8 mouse cellular contexts compared by ENCODE assay signal in the genomic region with DNA sequence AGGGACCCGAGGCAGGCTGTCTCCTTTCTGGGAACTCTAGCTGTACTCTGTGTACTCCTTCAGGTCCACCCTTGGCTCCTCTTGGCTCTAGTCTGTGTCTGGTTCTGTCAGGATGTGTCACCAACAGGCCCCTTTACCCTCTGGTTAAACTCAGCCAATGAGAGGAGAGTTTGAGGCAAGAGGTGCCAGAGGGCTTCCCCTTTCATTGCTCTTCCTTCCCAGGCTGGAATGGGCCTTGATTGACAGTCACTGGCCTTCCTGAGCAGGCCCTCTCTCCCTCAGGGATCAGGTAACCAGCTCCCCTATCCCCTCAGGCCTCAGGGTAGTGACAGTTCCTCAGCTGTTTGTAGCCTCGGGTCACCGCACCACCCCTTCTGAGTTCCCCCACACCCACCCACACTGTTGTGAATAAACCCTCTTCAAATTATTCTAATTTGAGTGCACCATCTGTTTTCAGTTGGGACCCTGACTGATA. TPM values are rescaled to one million over a fixed set of nuclear protein-coding genes. Genes with fewer than 3 reads are reported as not detected.
DNase-seq lines count a peak whose midpoint lies in the region; ATAC-seq lines count a peak whose summit lies in the region.

No protein-coding gene starts in this region.

- 27% methylated on average over 3 of the region's 3 CpGs for WGBS in embryonic facial prominence, embryonic 10.5 days
- 32% methylated on average over 3 of the region's 3 CpGs for WGBS in hindbrain, embryonic 15.5 days
- 55% methylated on average over 3 of the region's 3 CpGs for WGBS in neural tube, embryonic 12.5 days

- peaks cover 15% of the 10 kb centered on the region for H3K4me1 ChIP-seq in embryonic facial prominence, embryonic 10.5 days
- peaks cover 12% of the 10 kb centered on the region for H3K4me1 ChIP-seq in hindbrain, embryonic 15.5 days (replicated peaks)
- peaks cover 14% of the 10 kb centered on the region for H3K4me1 ChIP-seq in neural tube, embryonic 12.5 days

- intact Hi-C loops in left cerebral cortex, postnatal 4 days (cut with DNase I): loop anchor here (10.0 kb wide), 2 partner anchors 152 to 412 kb away; no protein-coding TSS in a partner anchor
- intact Hi-C loops in left cerebral cortex, postnatal 14 days (cut with DNase I): loop anchor here (5.0 kb wide), 1 partner anchor 304 kb away; no protein-coding TSS in a partner anchor
- intact Hi-C loops in left cerebral cortex, postnatal 25 days (cut with DNase I): loop anchor here (5.0 kb wide), 1 partner anchor 81 kb away; no protein-coding TSS in a partner anchor

- H3K36me3 ChIP-seq in embryonic facial prominence, embryonic 10.5 days (replicated peaks): no peaks in the 10 kb centered on the region
- no peaks in the 10 kb centered on the region for H3K36me3 ChIP-seq in hindbrain, embryonic 15.5 days
- H3K36me3 ChIP-seq in neural tube, embryonic 12.5 days: no peaks in the 10 kb centered on the region

- no peak overlapping the region for H3K4me3 ChIP-seq in embryonic facial prominence, embryonic 10.5 days
- H3K4me3 ChIP-seq in hindbrain, embryonic 15.5 days: no peak overlapping the region
- H3K4me3 ChIP-seq in neural tube, embryonic 12.5 days: no peak overlapping the region

- H3K9ac ChIP-seq in hindbrain, embryonic 15.5 days: no peak overlapping the region
- no peak overlapping the region for H3K9ac ChIP-seq in neural tube, embryonic 12.5 days

- ATAC-seq in hindbrain, embryonic 15.5 days (ENCODE audit: low FRiP score, low read depth): peak; percentile 54; the same call in 1 of the 2 replicates
- ATAC-seq in neural tube, embryonic 12.5 days (ENCODE audit: low FRiP score, low read depth): no peak
- no peak for ATAC-seq in CD4-positive, CD25-positive, alpha-beta regulatory T cell, adult 4 months

- peak; percentile 13 for DNase-seq in left cerebral cortex, postnatal 4 days
- no peak for DNase-seq in left cerebral cortex, postnatal 14 days (ENCODE audit: low spot score in 2 of 2)
- DNase-seq in embryonic facial prominence, embryonic 10.5 days (ENCODE audit: low spot score): peak; percentile 60
- no peak for DNase-seq in layer of hippocampus, adult 9-11 months
- DNase-seq in left cerebral cortex, postnatal 25 days (ENCODE audit: low spot score in 2 of 2): no peak

- H3K9me3 ChIP-seq in embryonic facial prominence, embryonic 10.5 days: 0 out of 2 replicates have a peak, but pooled peaks cover 3% of the 10 kb centered on the region
- H3K9me3 ChIP-seq in hindbrain, embryonic 15.5 days: no peaks in the 10 kb centered on the region
- no peaks in the 10 kb centered on the region for H3K9me3 ChIP-seq in neural tube, embryonic 12.5 days

- no peaks in the 10 kb centered on the region for H3K27me3 ChIP-seq in embryonic facial prominence, embryonic 10.5 days (replicated peaks; ENCODE audit: low read depth, poor library complexity, severe bottlenecking)
- H3K27me3 ChIP-seq in hindbrain, embryonic 15.5 days: no peaks in the 10 kb centered on the region
- H3K27me3 ChIP-seq in neural tube, embryonic 12.5 days (replicated peaks): no peaks in the 10 kb centered on the region

- H3K4me2 ChIP-seq in hindbrain, embryonic 15.5 days: no peak overlapping the region
- no peak overlapping the region for H3K4me2 ChIP-seq in neural tube, embryonic 12.5 days (replicated peaks)

- H3K27ac ChIP-seq in embryonic facial prominence, embryonic 10.5 days (replicated peaks): peak overlapping the region; percentile 16
- peak overlapping the region; percentile 17; the same call in 1 of the 2 replicates for H3K27ac ChIP-seq in hindbrain, embryonic 15.5 days (replicated peaks)
- 0 out of 2 replicates have a peak overlapping the region, but pooled peaks have one; percentile 12 for H3K27ac ChIP-seq in neural tube, embryonic 12.5 days

RNA-seq across cellular contexts. Expression of a gene that starts 28.1 kb away (rescaled TPM):
- total RNA-seq in left cerebral cortex, postnatal 4 days (2021): 100 to 1,000 TPM; 133 to 141 TPM
- 100 to 1,000 TPM; 112 to 126 TPM for total RNA-seq in left cerebral cortex, postnatal 14 days (2021)
- 284 and 296 TPM in 2 replicates for polyA plus RNA-seq in embryonic facial prominence, embryonic 10.5 days (2016; fragmentation: Nextera tagmentation; extraction: Ambion mirVana)
- polyA plus RNA-seq in hindbrain, embryonic 15.5 days (2015; fragmentation: Nextera tagmentation; extraction: Ambion mirVana): 228 and 238 TPM in 2 replicates
- polyA plus RNA-seq in neural tube, embryonic 12.5 days (2016; fragmentation: Nextera tagmentation; extraction: Ambion mirVana): 336 and 342 TPM in 2 replicates
- 1,000 to 10,000 TPM; 1,309 to 1,442 TPM for polyA plus RNA-seq in CD4-positive, CD25-positive, alpha-beta regulatory T cell, adult 4 months (2017; shearing (Covaris generic))
- 100 to 1,000 TPM; 115 to 138 TPM for total RNA-seq in left cerebral cortex, postnatal 25 days (2021)

RNA-seq across cellular contexts. Expression of a gene that starts 40.8 kb away (rescaled TPM):
- 100 to 1,000 TPM; 164 to 166 TPM for total RNA-seq in left cerebral cortex, postnatal 4 days (2021)
- 10 to 100 TPM; 88.9 to 90.4 TPM for total RNA-seq in left cerebral cortex, postnatal 14 days (2021)
- polyA plus RNA-seq in embryonic facial prominence, embryonic 10.5 days (2016; fragmentation: Nextera tagmentation; extraction: Ambion mirVana): 156 and 166 TPM in 2 replicates
- 121 and 122 TPM in 2 replicates for polyA plus RNA-seq in hindbrain, embryonic 15.5 days (2015; fragmentation: Nextera tagmentation; extraction: Ambion mirVana)
- polyA plus RNA-seq in neural tube, embryonic 12.5 days (2016; fragmentation: Nextera tagmentation; extraction: Ambion mirVana): 211 and 212 TPM in 2 replicates
- 10 to 100 TPM; 24.8 to 39.1 TPM for polyA plus RNA-seq in CD4-positive, CD25-positive, alpha-beta regulatory T cell, adult 4 months (2017; shearing (Covaris generic))
- 10 to 100 TPM; 87.6 to 88.7 TPM for total RNA-seq in left cerebral cortex, postnatal 25 days (2021)

Comparison
In these comparisons a context has a peak if more than half of its experiments do, and no peak if none do; other contexts are left out.
1. DNase-seq: peak in left cerebral cortex, postnatal 4 days (single experiment) and embryonic facial prominence, embryonic 10.5 days (single experiment); none in left cerebral cortex, postnatal 14 days (0 of 2), layer of hippocampus, adult 9-11 months (single experiment) and left cerebral cortex, postnatal 25 days (0 of 2).
2. Peak in every context shown above with its lines, with median percentiles within 50 percentile points of each other: H3K27ac ChIP-seq.